Mouse (Mus musculus) lung, postnatal 0 days (tissue): ENCODE measurements at regions not wholly inside any gene's neighbourhood (a gene's known extent, or its start where the extent isn't known, plus 50 kb on each side); places are given as distances from the start of the nearest gene placed in this dataset.

ENCODE experiments used
- CTCF ChIP-seq: IDR thresholded peaks from 2 replicates; pipeline ENCODE4 v1.5.1; 2016; ENCODE audit warnings: antibody characterized with exemption, mild to moderate bottlenecking
- EP300 ChIP-seq: IDR thresholded peaks from 2 replicates; pipeline ENCODE4 v1.6.1; 2016; ENCODE audit warnings: antibody characterized with exemption, mild to moderate bottlenecking, control low read depth

DNA sequence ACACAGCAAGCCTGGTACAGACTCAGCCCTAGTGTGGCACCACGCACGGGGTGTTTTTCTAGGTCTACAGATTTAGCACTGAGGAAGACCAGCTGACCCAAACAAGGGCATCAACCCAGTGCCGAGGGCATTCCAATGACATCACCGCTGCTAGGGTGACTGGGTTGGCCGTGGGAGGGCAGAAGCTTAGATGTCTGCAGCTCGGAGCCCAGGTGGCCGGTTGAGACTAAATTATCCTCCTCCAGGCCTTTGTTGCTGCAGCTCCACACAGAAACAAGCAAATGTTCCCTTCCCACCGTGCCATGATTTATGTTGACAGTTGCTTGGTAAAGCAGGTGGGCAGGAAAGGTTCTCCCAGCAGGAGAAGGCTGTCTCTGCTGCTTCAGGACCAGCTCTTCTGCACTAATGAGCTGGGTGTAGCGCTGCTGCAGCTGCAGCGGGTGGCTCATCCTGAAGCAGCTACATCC is 198.8 kb upstream of the Peli2 start:
- TF ChIP-seq EP300 (no peak), CTCF (no peak)
